Mouse (Mus musculus): ENCODE data around the gene Fryl. TPM values are rescaled to one million over a fixed set of nuclear protein-coding genes. Genes with fewer than 3 reads are reported as not detected.
A peak's percentile ranks its signal among the peaks of the same experiment; 100 is the strongest.

The Fryl gene
- polyA plus RNA-seq, 1 experiment from 2014 or later = 20.6 TPM

- Histone ChIP-seq H3K9me3 (replicated peaks; ENCODE audit: low read length) (no peaks in the 10 kb centered on the region), H3K4me2 (ENCODE audit: low read length) (no peak overlapping the region), H3K4me3 (replicated peaks; ENCODE audit: low read depth, low read length) (no peak overlapping the region), H3K4me1 (replicated peaks; ENCODE audit: insufficient read depth, low read length) (no peaks in the 10 kb centered on the region), H3K27ac (no peak overlapping the region), H3K36me3 (ENCODE audit: insufficient read depth, low read length) (no peaks in the 10 kb centered on the region), H3K9ac (ENCODE audit: low read depth, low read length) (no peak overlapping the region), H3K27me3 (ENCODE audit: insufficient read depth, low read length) (no peaks in the 10 kb centered on the region)
- WGBS = 90% methylated on average over 6 of the region's 6 CpGs
- DNase-seq (ENCODE audit: low spot score) (no peak), ATAC-seq (replicated peaks; ENCODE audit: low FRiP score, low read depth) (no peak)
- TF ChIP-seq CTCF (IDR thresholded peaks at IDR 0.05; ENCODE audit: low read depth) = no peak
Measured at GRCm38 (mm10) chr5:73210971-73211315, 45.5 kb downstream of the Fryl start.

- no peak for TF ChIP-seq CTCF (IDR thresholded peaks at IDR 0.05; ENCODE audit: low read depth)
- H3K9ac ChIP-seq (ENCODE audit: low read depth, low read length) = no peak overlapping the region
- H3K4me3 ChIP-seq (replicated peaks; ENCODE audit: low read depth, low read length) = no peak overlapping the region
- H3K27me3 ChIP-seq (ENCODE audit: insufficient read depth, low read length) = no peaks in the 10 kb centered on the region
- H3K36me3 ChIP-seq (ENCODE audit: insufficient read depth, low read length) = no peaks in the 10 kb centered on the region
- WGBS = 77% methylated on average over 22 of the region's 22 CpGs
- DNase-seq (ENCODE audit: low spot score) (no peak), ATAC-seq (replicated peaks; ENCODE audit: low FRiP score, low read depth) (0 out of 2 replicates have a peak, but pooled peaks have one; percentile 33)
- no peak overlapping the region for H3K4me2 ChIP-seq (ENCODE audit: low read length)
- H3K4me1 ChIP-seq (replicated peaks; ENCODE audit: insufficient read depth, low read length) = no peaks in the 10 kb centered on the region
- H3K27ac ChIP-seq = no peak overlapping the region
- no peaks in the 10 kb centered on the region for H3K9me3 ChIP-seq (replicated peaks; ENCODE audit: low read length)
Measured at GRCm38 (mm10) chr5:73210127-73210970, 46.1 kb downstream of the Fryl start.

- Histone ChIP-seq H3K9me3 (replicated peaks; ENCODE audit: low read length) (no peaks in the 10 kb centered on the region), H3K27me3 (ENCODE audit: insufficient read depth, low read length) (no peaks in the 10 kb centered on the region), H3K36me3 (ENCODE audit: insufficient read depth, low read length) (no peaks in the 10 kb centered on the region), H3K27ac (no peak overlapping the region), H3K4me1 (replicated peaks; ENCODE audit: insufficient read depth, low read length) (no peaks in the 10 kb centered on the region), H3K4me2 (ENCODE audit: low read length) (no peak overlapping the region), H3K9ac (ENCODE audit: low read depth, low read length) (no peak overlapping the region), H3K4me3 (replicated peaks; ENCODE audit: low read depth, low read length) (no peak overlapping the region)
- TF ChIP-seq CTCF (IDR thresholded peaks at IDR 0.05; ENCODE audit: low read depth) = no peak
- DNase-seq (ENCODE audit: low spot score) = no peak
- ATAC-seq (replicated peaks; ENCODE audit: low FRiP score, low read depth) = no peak; the same call in 1 of the 2 replicates
- 56% methylated on average over 20 of the region's 20 CpGs for WGBS
Measured at GRCm38 (mm10) chr5:73209201-73210096, 47.0 kb downstream of the Fryl start.

GRCm38 (mm10) chr5:73208645-73209044, 47.8 kb downstream of the Fryl start:
- ATAC-seq (replicated peaks; ENCODE audit: low FRiP score, low read depth) = no peak
- Histone ChIP-seq H3K4me1 (replicated peaks; ENCODE audit: insufficient read depth, low read length) (no peaks in the 10 kb centered on the region), H3K36me3 (ENCODE audit: insufficient read depth, low read length) (no peaks in the 10 kb centered on the region), H3K27ac (no peak overlapping the region), H3K4me3 (replicated peaks; ENCODE audit: low read depth, low read length) (no peak overlapping the region), H3K9me3 (replicated peaks; ENCODE audit: low read length) (no peaks in the 10 kb centered on the region), H3K27me3 (ENCODE audit: insufficient read depth, low read length) (no peaks in the 10 kb centered on the region), H3K4me2 (ENCODE audit: low read length) (no peak overlapping the region), H3K9ac (ENCODE audit: low read depth, low read length) (no peak overlapping the region)
- no peak for DNase-seq (ENCODE audit: low spot score)
- WGBS = 67% methylated on average over 6 of the region's 6 CpGs
- TF ChIP-seq CTCF (IDR thresholded peaks at IDR 0.05; ENCODE audit: low read depth) = no peak

GRCm38 (mm10) chr5:73206722-73207121, 49.7 kb downstream of the Fryl start:
- DNase-seq (ENCODE audit: low spot score) = no peak
- H3K27ac ChIP-seq = no peak overlapping the region
- TF ChIP-seq CTCF (IDR thresholded peaks at IDR 0.05; ENCODE audit: low read depth) = no peak
- no peaks in the 10 kb centered on the region for H3K27me3 ChIP-seq (ENCODE audit: insufficient read depth, low read length)
- no peak overlapping the region for H3K4me3 ChIP-seq (replicated peaks; ENCODE audit: low read depth, low read length)
- no peak overlapping the region for H3K4me2 ChIP-seq (ENCODE audit: low read length)
- 80% methylated on average over 9 of the region's 9 CpGs for WGBS
- no peak overlapping the region for H3K9ac ChIP-seq (ENCODE audit: low read depth, low read length)
- H3K4me1 ChIP-seq (replicated peaks; ENCODE audit: insufficient read depth, low read length) = no peaks in the 10 kb centered on the region
- ATAC-seq (replicated peaks; ENCODE audit: low FRiP score, low read depth) = no peak
- H3K36me3 ChIP-seq (ENCODE audit: insufficient read depth, low read length) = no peaks in the 10 kb centered on the region
- no peaks in the 10 kb centered on the region for H3K9me3 ChIP-seq (replicated peaks; ENCODE audit: low read length)

GRCm38 (mm10) chr5:73205996-73206629, 50.3 kb downstream of the Fryl start:
- 77% methylated on average over 8 of the region's 8 CpGs for WGBS
- no peak for TF ChIP-seq CTCF (IDR thresholded peaks at IDR 0.05; ENCODE audit: low read depth)

More at GRCm38 (mm10) chr5:73205996-73206629, 50.3 kb downstream of the Fryl start:
- Histone ChIP-seq H3K27ac (no peak overlapping the region), H3K4me1 (replicated peaks; ENCODE audit: insufficient read depth, low read length) (no peaks in the 10 kb centered on the region), H3K4me2 (ENCODE audit: low read length) (no peak overlapping the region), H3K4me3 (replicated peaks; ENCODE audit: low read depth, low read length) (no peak overlapping the region), H3K9ac (ENCODE audit: low read depth, low read length) (no peak overlapping the region), H3K36me3 (ENCODE audit: insufficient read depth, low read length) (no peaks in the 10 kb centered on the region), H3K9me3 (replicated peaks; ENCODE audit: low read length) (no peaks in the 10 kb centered on the region), H3K27me3 (ENCODE audit: insufficient read depth, low read length) (no peaks in the 10 kb centered on the region)
- DNase-seq (ENCODE audit: low spot score) (no peak), ATAC-seq (replicated peaks; ENCODE audit: low FRiP score, low read depth) (no peak)
